Mouse (Mus musculus) limb, embryonic 13.5 days (tissue): ENCODE measurements around the gene Sbno1. TPM values are rescaled to one million over a fixed set of nuclear protein-coding genes. Genes with fewer than 3 reads are reported as not detected.

Source experiments
- ATAC-seq: fragments of 200-750 bp; cut with Nextera tagmentation; 2 replicates; pipeline ENCODE4 v1.8.0; 2017; ENCODE audit warnings: low read depth, moderate number of reproducible peaks, moderate TSS enrichment; ENCODE audit not compliant: low FRiP score
- H3K27ac ChIP-seq: fragments of 300-500 bp; sonication (generic); 2 replicates; pipeline ENCODE4 v1.5.1; 2015; ENCODE audit warnings: inconsistent platforms, mild to moderate bottlenecking, moderate library complexity
- H3K27me3 ChIP-seq: fragments of 300-500 bp; sonication (generic); 2 replicates; pipeline ENCODE4 v1.6.1; 2015; ENCODE audit warnings: mild to moderate bottlenecking, inconsistent platforms
- H3K36me3 ChIP-seq: fragments of 300-500 bp; sonication (generic); 2 replicates; pipeline ENCODE4 v1.6.1; 2015; ENCODE audit warnings: inconsistent platforms, mild to moderate bottlenecking, moderate library complexity
- H3K4me1 ChIP-seq: fragments of 300-500 bp; sonication (generic); 2 replicates; pipeline ENCODE4 v1.6.1; 2015; ENCODE audit warnings: inconsistent platforms
- H3K4me2 ChIP-seq: fragments of 300-500 bp; sonication (generic); replicated peaks from 2 replicates; pipeline ENCODE4 v1.6.1; 2015; ENCODE audit warnings: inconsistent platforms, mild to moderate bottlenecking, moderate library complexity
- H3K4me3 ChIP-seq: fragments of 300-500 bp; sonication (generic); 2 replicates; pipeline ENCODE4 v1.5.1; 2015; ENCODE audit warnings: moderate library complexity, mild to moderate bottlenecking, inconsistent platforms
- H3K9ac ChIP-seq: fragments of 300-500 bp; sonication (generic); 2 replicates; pipeline ENCODE4 v1.6.1; 2015; ENCODE audit warnings: mild to moderate bottlenecking, inconsistent platforms
- H3K9me3 ChIP-seq: fragments of 300-500 bp; sonication (generic); 2 replicates; pipeline ENCODE4 v1.6.1; 2016; ENCODE audit warnings: inconsistent platforms
- WGBS: fragments of 180-500 bp; shearing (Covaris S2); methylation state at CpG from one replicate; pipeline ENCODE4 v1.1.7; 2015; 5-methylcytosine and 5-hydroxymethylcytosine counted together
- polyA plus RNA-seq: library from polyadenylated mRNA; unstranded; fragments of >200 nt; fragmentation: Nextera tagmentation; extraction: Ambion mirVana; gene quantifications from 2 replicates; pipeline ENCODE4 v1.2.1, GENCODE M21; 2015

Gene Sbno1
- polyA plus RNA-seq, 1 experiment from 2014 or later: 104 TPM

DNA sequence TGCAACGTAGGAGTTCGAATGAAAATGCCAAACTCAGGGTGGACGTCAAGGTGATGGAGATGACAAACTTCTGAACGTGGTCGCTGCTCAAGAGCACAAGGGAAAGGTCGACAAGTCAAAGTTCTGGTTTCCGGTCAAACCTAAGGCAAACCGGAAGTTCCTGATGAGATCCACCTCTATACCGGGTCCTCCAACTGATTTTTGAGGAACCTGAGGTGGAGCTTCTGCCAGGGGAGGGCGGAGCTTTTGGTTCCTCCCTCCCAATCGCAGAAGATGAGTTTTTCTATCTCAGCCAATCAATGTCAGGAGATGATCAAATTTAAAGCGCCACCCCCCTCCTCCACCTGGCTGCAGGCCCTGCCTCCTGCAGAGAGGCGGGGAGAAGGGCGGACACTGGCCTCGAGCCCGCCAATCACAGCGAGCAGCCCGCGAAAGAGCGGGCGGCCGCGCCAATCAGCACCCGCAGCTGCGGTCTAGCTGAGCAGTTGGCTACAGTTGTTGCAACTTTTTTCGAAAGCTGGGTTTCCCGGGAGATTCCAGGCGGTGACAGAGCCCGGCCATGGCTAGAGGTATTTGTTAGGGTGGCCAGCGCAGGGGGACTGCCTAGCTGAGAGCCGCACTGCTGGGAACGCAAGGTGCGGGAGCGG, 13.8 kb upstream of the Sbno1 start, which contains the start of gene Kmt5a:
TSS of gene Kmt5a (plus strand) at position 484 of the 647 bp plus-strand sequence.
- ATAC-seq: peak; percentile 98
- Histone ChIP-seq H3K36me3 (no peaks in the 10 kb centered on the region), H3K4me2 (peak within 1 kb of the TSS; percentile 98), H3K4me1 (peaks cover 11% of the 10 kb centered on the region), H3K27ac (peak within 1 kb of the TSS; percentile 85), H3K9me3 (no peaks in the 10 kb centered on the region), H3K27me3 (no peaks in the 10 kb centered on the region), H3K4me3 (peak within 1 kb of the TSS; percentile 85), H3K9ac (peak within 1 kb of the TSS; percentile 82)
- 1% methylated on average over 34 of the region's 34 CpGs for WGBS

GRCm38 (mm10) chr5:124438746-124439145, 12.9 kb upstream of the Sbno1 start:
- H3K9ac ChIP-seq: no peak overlapping the region
- H3K36me3 ChIP-seq: no peaks in the 10 kb centered on the region
- no peak for ATAC-seq
- H3K9me3 ChIP-seq: no peaks in the 10 kb centered on the region
- H3K27me3 ChIP-seq: no peaks in the 10 kb centered on the region
- peak overlapping the region; percentile 85 for H3K4me3 ChIP-seq
- 65% methylated on average over 5 of the region's 5 CpGs for WGBS
- H3K4me1 ChIP-seq: peaks cover 9% of the 10 kb centered on the region
- H3K4me2 ChIP-seq: peak overlapping the region; percentile 98
- no peak overlapping the region for H3K27ac ChIP-seq

- Histone ChIP-seq H3K4me2 (no peak overlapping the region), H3K27me3 (no peaks in the 10 kb centered on the region), H3K9me3 (no peaks in the 10 kb centered on the region), H3K4me1 (peaks cover 9% of the 10 kb centered on the region), H3K9ac (no peak overlapping the region), H3K4me3 (no peak overlapping the region), H3K36me3 (no peaks in the 10 kb centered on the region), H3K27ac (no peak overlapping the region)
- WGBS: 89% methylated on average over 5 of the region's 5 CpGs
- no peak for ATAC-seq
These were observed 12.4 kb upstream of the Sbno1 start for GRCm38 (mm10) chr5:124438229-124438628.

GRCm38 (mm10) chr5:124433048-124433447, 7.2 kb upstream of the Sbno1 start:
- ATAC-seq: no peak
- WGBS: 56% methylated on average over 2 of the region's 2 CpGs
- H3K9ac ChIP-seq: no peak overlapping the region

DNA sequence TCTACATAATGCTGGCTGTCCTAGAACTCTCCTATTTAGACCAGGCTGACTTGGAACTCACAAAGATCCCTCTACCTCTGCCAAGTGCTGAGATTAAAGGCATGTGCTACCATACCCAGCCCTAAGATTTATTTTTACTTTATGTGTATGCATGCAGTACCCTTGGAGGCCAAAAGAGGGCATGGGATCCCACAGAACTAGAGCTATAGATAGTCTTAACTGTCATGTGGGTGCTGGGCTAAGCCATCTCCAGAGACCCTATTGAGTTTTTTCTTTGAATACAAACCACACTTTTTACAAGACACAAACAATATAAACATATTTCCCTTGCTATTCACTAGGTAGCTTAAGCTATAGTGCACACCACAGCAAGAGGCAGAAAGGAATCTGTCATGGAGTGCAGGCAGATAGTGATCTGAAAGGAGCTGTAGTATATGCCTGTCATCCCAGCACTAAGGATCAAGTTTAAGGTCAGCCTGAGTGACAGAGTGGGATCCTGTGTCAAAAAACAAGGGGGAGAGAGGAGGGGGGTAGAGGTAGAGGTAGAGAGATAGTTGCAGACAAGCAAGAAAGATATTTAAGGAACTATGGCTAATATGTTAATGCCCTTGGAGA, 6.7 kb upstream of the Sbno1 start:
- H3K27ac ChIP-seq: no peak overlapping the region
- H3K9ac ChIP-seq: no peak overlapping the region
- no peak overlapping the region for H3K4me3 ChIP-seq
- no peaks in the 10 kb centered on the region for H3K36me3 ChIP-seq
- no peak overlapping the region for H3K4me2 ChIP-seq
- ATAC-seq: no peak
- H3K9me3 ChIP-seq: no peaks in the 10 kb centered on the region
- H3K4me1 ChIP-seq: no peaks in the 10 kb centered on the region
- H3K27me3 ChIP-seq: no peaks in the 10 kb centered on the region

More at GRCm38 (mm10) chr5:124433048-124433447, 7.2 kb upstream of the Sbno1 start:
- Histone ChIP-seq H3K4me2 (no peak overlapping the region), H3K36me3 (no peaks in the 10 kb centered on the region), H3K9me3 (no peaks in the 10 kb centered on the region), H3K4me3 (no peak overlapping the region), H3K4me1 (no peaks in the 10 kb centered on the region), H3K27ac (no peak overlapping the region), H3K27me3 (no peaks in the 10 kb centered on the region)

- Histone ChIP-seq H3K27me3 (no peaks in the 10 kb centered on the region), H3K4me3 (peak overlapping the region; percentile 98), H3K9ac (0 out of 2 replicates have a peak overlapping the region, but pooled peaks have one; percentile 39), H3K4me1 (peaks cover 8% of the 10 kb centered on the region), H3K4me2 (peak overlapping the region; percentile 58), H3K36me3 (0 out of 2 replicates have a peak, but pooled peaks cover 7% of the 10 kb centered on the region), H3K9me3 (no peaks in the 10 kb centered on the region), H3K27ac (peak overlapping the region; percentile 28; the same call in 1 of the 2 replicates)
- 83% methylated on average over 10 of the region's 10 CpGs for WGBS
- ATAC-seq: no peak
These were observed 772 bp upstream of the Sbno1 start for GRCm38 (mm10) chr5:124426475-124427071.

GRCm38 (mm10) chr5:124424723-124425411, 934 bp downstream of the Sbno1 start:
- WGBS: under 1% methylated on average over 60 of the region's 63 CpGs
- Histone ChIP-seq H3K27ac (peak overlapping the region; percentile 77), H3K4me1 (peaks cover 8% of the 10 kb centered on the region), H3K9ac (peak overlapping the region; percentile 96), H3K4me2 (peak overlapping the region; percentile 96), H3K27me3 (no peaks in the 10 kb centered on the region), H3K9me3 (no peaks in the 10 kb centered on the region), H3K4me3 (peak overlapping the region; percentile 98), H3K36me3 (peaks cover 10% of the 10 kb centered on the region; the same call in 1 of the 2 replicates)
- peak; percentile 73 for ATAC-seq

DNA sequence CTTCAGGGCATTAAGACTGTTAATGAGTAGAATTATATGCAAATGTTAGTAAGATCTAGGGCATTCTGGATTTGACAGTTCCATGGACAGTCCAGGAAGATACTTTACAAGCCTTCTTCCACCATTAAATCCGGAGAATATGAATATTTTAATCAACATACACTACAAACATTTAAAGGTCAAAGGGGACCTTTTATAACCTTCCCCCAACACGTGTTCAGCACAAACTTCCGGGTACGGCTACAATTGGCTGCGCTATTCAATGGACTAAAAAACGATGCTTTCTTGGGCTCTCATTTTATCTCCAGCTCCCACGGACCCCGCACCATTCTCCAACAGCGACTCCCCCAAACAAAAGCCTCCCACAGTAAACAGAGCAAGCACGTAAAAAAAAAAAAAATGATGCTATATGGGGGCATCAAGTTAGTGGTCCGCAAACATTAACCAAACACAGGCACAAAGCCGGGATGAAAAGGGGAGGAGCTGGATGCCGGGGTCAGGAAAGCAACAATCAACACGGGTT, 1.5 kb downstream of the Sbno1 start:
- Histone ChIP-seq H3K4me3 (peak overlapping the region; percentile 98), H3K4me1 (peaks cover 8% of the 10 kb centered on the region), H3K27ac (no peak overlapping the region), H3K27me3 (no peaks in the 10 kb centered on the region), H3K9me3 (no peaks in the 10 kb centered on the region), H3K9ac (peak overlapping the region; percentile 96), H3K4me2 (peak overlapping the region; percentile 96), H3K36me3 (peaks cover 15% of the 10 kb centered on the region; the same call in 1 of the 2 replicates)
- ATAC-seq: no peak
- WGBS: 3% methylated on average over 14 of the region's 14 CpGs

DNA sequence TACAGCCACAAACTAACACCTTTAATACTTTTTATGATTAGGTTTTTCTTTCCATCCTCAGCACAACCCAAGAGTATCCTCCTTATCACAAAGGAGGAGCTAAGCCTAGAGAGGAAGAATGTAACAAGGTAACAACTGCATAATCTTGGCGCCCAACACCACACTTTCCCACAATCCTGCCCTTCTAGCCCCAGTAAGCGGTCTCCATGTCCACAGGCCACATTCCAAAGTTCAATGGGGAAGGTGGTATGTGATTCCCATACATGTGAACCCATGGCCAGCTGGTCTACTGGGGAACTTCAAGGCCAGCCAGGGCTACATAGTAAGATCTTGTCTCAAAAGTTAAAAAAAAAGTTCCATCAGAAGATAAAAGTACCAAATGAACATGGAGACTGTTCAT, 4.0 kb downstream of the Sbno1 start:
- Histone ChIP-seq H3K4me2 (no peak overlapping the region), H3K36me3 (peaks cover 28% of the 10 kb centered on the region), H3K27me3 (no peaks in the 10 kb centered on the region), H3K9me3 (no peaks in the 10 kb centered on the region), H3K4me1 (peaks cover 8% of the 10 kb centered on the region), H3K4me3 (no peak overlapping the region), H3K27ac (no peak overlapping the region), H3K9ac (no peak overlapping the region)
- 94% methylated on average over 2 of the region's 2 CpGs for WGBS
- ATAC-seq: no peak

DNA sequence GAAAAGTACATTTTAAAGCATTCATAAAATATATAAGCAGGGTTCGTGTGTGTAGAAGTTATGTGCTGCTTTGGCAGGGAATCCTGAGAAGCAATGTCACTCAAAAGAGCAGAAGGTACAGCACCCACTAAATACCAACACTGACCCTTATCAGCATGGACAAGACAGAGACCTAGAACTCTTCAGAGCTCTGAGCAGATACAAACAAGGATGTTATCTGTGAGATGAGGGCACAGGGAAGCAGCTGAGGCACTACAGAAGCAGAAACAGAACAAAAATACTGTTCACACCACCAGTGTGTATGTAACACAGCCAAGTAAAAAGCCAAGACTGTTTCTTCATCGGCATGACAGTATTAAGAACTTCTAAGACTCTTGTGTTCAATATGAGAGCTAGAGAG, 6.9 kb downstream of the Sbno1 start:
- 94% methylated on average over 2 of the region's 2 CpGs for WGBS
- H3K4me1 ChIP-seq: 0 out of 2 replicates have a peak, but pooled peaks cover 2% of the 10 kb centered on the region

DNA sequence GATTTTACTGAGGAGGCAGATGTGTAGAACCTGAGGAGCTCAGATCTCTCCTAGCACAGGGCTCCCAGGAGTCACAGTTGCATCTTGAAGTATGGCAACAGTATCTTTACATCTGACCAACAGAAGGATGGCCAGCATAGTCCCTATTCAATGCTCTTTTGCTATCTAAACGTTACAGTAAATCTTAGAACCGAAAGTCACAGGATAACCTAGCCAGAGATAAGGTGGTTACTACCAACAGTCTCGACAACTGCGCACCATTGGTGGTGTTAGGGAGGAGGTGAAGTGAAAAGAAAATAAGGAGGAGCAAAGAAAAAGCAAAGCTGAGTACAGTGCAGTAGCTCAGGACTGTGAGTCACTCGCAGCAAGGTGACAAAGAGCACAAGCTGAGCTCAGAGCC, 13.6 kb downstream of the Sbno1 start:
- H3K27me3 ChIP-seq: no peaks in the 10 kb centered on the region
- no peak overlapping the region for H3K27ac ChIP-seq
- no peak for ATAC-seq
- no peak overlapping the region for H3K9ac ChIP-seq
- peaks cover 62% of the 10 kb centered on the region for H3K36me3 ChIP-seq
- H3K4me1 ChIP-seq: no peaks in the 10 kb centered on the region
- H3K9me3 ChIP-seq: no peaks in the 10 kb centered on the region
- WGBS: 94% methylated on average over 5 of the region's 5 CpGs
- no peak overlapping the region for H3K4me2 ChIP-seq
- H3K4me3 ChIP-seq: no peak overlapping the region

More for the DNA sequence above, 6.9 kb downstream of the Sbno1 start:
- Histone ChIP-seq H3K27ac (no peak overlapping the region), H3K27me3 (no peaks in the 10 kb centered on the region), H3K9me3 (no peaks in the 10 kb centered on the region), H3K4me3 (no peak overlapping the region), H3K4me2 (no peak overlapping the region), H3K36me3 (peaks cover 37% of the 10 kb centered on the region), H3K9ac (no peak overlapping the region)
- no peak for ATAC-seq

DNA sequence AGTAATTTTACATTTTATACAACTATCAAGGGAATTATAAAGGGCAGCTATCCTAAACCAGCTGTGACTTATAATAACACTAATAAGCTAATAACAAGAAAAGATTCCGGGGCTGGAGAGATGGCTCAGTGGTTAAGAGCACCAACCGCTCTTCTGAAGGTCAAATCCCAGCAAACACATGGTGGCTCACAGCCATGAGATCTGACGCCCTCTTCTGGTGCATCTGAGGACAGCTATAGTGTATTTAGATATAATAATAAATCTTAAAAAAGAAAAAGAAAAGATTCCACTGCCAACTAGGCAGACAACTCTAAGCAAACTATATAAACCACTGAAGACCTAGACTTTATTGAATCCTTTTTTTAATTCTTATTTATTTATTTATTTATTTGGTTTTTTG, 15.0 kb downstream of the Sbno1 start:
- no peak overlapping the region for H3K4me2 ChIP-seq
- no peaks in the 10 kb centered on the region for H3K27me3 ChIP-seq
- no peaks in the 10 kb centered on the region for H3K4me1 ChIP-seq
- peaks cover 73% of the 10 kb centered on the region for H3K36me3 ChIP-seq
- no peaks in the 10 kb centered on the region for H3K9me3 ChIP-seq
- no peak overlapping the region for H3K27ac ChIP-seq
- no peak overlapping the region for H3K4me3 ChIP-seq
- 82% methylated on average over 3 of the region's 3 CpGs for WGBS
- H3K9ac ChIP-seq: no peak overlapping the region
- ATAC-seq: no peak
